In the genomic region with DNA sequence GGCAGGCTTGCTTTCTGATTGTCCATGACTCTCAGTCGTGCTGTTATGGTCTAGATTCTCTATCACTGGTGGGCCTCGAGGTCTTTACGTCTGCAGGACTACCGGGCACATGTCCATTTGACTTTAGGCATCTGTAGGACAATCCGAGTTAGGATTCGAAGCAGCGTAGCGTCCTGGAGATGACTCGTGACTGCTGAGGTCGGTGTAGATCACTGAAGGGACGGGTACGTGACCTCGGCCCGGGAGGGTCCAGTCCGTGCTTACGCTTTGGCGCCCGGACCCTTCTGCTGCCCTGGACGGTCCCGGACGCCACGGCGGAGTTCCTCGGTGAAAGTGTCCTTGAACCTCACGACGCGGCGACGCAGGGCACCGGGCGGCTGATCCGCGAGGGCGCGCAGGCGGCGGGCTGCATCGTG, we compare ENCODE assay signal across 8 mouse cellular contexts. TPM values are rescaled to one million over a fixed set of nuclear protein-coding genes. Genes with fewer than 3 reads are reported as not detected.
DNase-seq lines count a peak whose midpoint lies in the region; ATAC-seq and TF ChIP-seq lines count a peak whose summit lies in the region.

No protein-coding gene starts in this region.

- no peak for DNase-seq in heart, adult 11 months
- DNase-seq in embryonic facial prominence, embryonic 11.5 days (ENCODE audit: low spot score), result no peak
- no peak for DNase-seq in right cerebral cortex, postnatal 36 days (ENCODE audit: low spot score in 2 of 2)
- DNase-seq in urinary bladder, postnatal 10 days (ENCODE audit: low spot score), result no peak

- H3K4me1 ChIP-seq in heart, embryonic 11.5 days (ENCODE audit: control insufficient read depth, insufficient read depth, low read length), result peaks cover 19% of the 10 kb centered on the region
- H3K4me1 ChIP-seq in embryonic facial prominence, embryonic 11.5 days (ENCODE audit: control insufficient read depth, insufficient read depth, low read length), result no peaks in the 10 kb centered on the region
- peaks cover 17% of the 10 kb centered on the region for H3K4me1 ChIP-seq in intestine, embryonic 15.5 days (replicated peaks)
- peaks cover 56% of the 10 kb centered on the region for H3K4me1 ChIP-seq in neural tube, embryonic 13.5 days (replicated peaks)

- no peaks in the 10 kb centered on the region for H3K36me3 ChIP-seq in heart, embryonic 11.5 days (ENCODE audit: control insufficient read depth, insufficient read depth, low read length)
- peaks cover 11% of the 10 kb centered on the region for H3K36me3 ChIP-seq in C2C12 (ENCODE audit: control insufficient read depth, insufficient read depth)
- no peaks in the 10 kb centered on the region for H3K36me3 ChIP-seq in embryonic facial prominence, embryonic 11.5 days (replicated peaks; ENCODE audit: control insufficient read depth, insufficient read depth, low read depth, low read length)
- H3K36me3 ChIP-seq in intestine, embryonic 15.5 days, result 0 out of 2 replicates have a peak, but pooled peaks cover 15% of the 10 kb centered on the region
- H3K36me3 ChIP-seq in neural tube, embryonic 13.5 days, result peaks cover 24% of the 10 kb centered on the region

- WGBS in heart, embryonic 11.5 days (ENCODE audit: insufficient replicate concordance), result under 1% methylated on average over 38 of the region's 38 CpGs
- WGBS in embryonic facial prominence, embryonic 11.5 days, result under 1% methylated on average over 38 of the region's 38 CpGs
- under 1% methylated on average over 38 of the region's 38 CpGs for WGBS in intestine, embryonic 15.5 days
- WGBS in neural tube, embryonic 13.5 days, result under 1% methylated on average over 38 of the region's 38 CpGs

- peak overlapping the region; percentile 96 for H3K27ac ChIP-seq in heart, embryonic 11.5 days (ENCODE audit: low read depth, low read length)
- H3K27ac ChIP-seq in embryonic facial prominence, embryonic 11.5 days (replicated peaks; ENCODE audit: low read depth, low read length), result peak overlapping the region; percentile 65
- peak overlapping the region; percentile 92 for H3K27ac ChIP-seq in intestine, embryonic 15.5 days
- H3K27ac ChIP-seq in neural tube, embryonic 13.5 days (replicated peaks), result peak overlapping the region; percentile 92

- peak overlapping the region; percentile 93 for H3K4me2 ChIP-seq in heart, embryonic 11.5 days
- peak overlapping the region; percentile 76 for H3K4me2 ChIP-seq in embryonic facial prominence, embryonic 11.5 days (ENCODE audit: low read depth, low read length)
- peak overlapping the region; percentile 79 for H3K4me2 ChIP-seq in intestine, embryonic 15.5 days (replicated peaks)
- H3K4me2 ChIP-seq in neural tube, embryonic 13.5 days, result peak overlapping the region; percentile 74

- peaks cover 79% of the 10 kb centered on the region for H3K79me2 ChIP-seq in C2C12 (ENCODE audit: control insufficient read depth, insufficient read depth)

- peak overlapping the region; percentile 89 for H3ac ChIP-seq in C2C12 (ENCODE audit: control insufficient read depth, insufficient read length, low read depth)

- H3K27me3 ChIP-seq in heart, embryonic 11.5 days (ENCODE audit: control insufficient read depth, insufficient read depth, low read length), result no peaks in the 10 kb centered on the region
- no peaks in the 10 kb centered on the region for H3K27me3 ChIP-seq in C2C12 (ENCODE audit: control insufficient read depth, insufficient read depth, insufficient read length)
- no peaks in the 10 kb centered on the region for H3K27me3 ChIP-seq in embryonic facial prominence, embryonic 11.5 days (ENCODE audit: control insufficient read depth, insufficient read depth, low read length)
- no peaks in the 10 kb centered on the region for H3K27me3 ChIP-seq in intestine, embryonic 15.5 days (replicated peaks)
- H3K27me3 ChIP-seq in neural tube, embryonic 13.5 days, result no peaks in the 10 kb centered on the region

- H3K9me3 ChIP-seq in heart, embryonic 11.5 days (replicated peaks; ENCODE audit: control insufficient read depth, low read length), result no peaks in the 10 kb centered on the region
- no peaks in the 10 kb centered on the region for H3K9me3 ChIP-seq in embryonic facial prominence, embryonic 11.5 days (replicated peaks; ENCODE audit: control insufficient read depth, low read length)
- no peaks in the 10 kb centered on the region for H3K9me3 ChIP-seq in intestine, embryonic 15.5 days
- H3K9me3 ChIP-seq in neural tube, embryonic 13.5 days, result no peaks in the 10 kb centered on the region

- peaks cover 53% of the 10 kb centered on the region for H3K79me3 ChIP-seq in C2C12 (ENCODE audit: low read depth)

- no peak for TF ChIP-seq CTCF in C2C12 (IDR thresholded peaks at IDR 0.05; ENCODE audit: control insufficient read depth, insufficient read depth, insufficient read length)

- H3K9ac ChIP-seq in heart, embryonic 11.5 days (ENCODE audit: low read depth, low read length), result peak overlapping the region; percentile 98
- peak overlapping the region; percentile 92 for H3K9ac ChIP-seq in embryonic facial prominence, embryonic 11.5 days (replicated peaks; ENCODE audit: low read length)
- peak overlapping the region; percentile 90 for H3K9ac ChIP-seq in intestine, embryonic 15.5 days
- peak overlapping the region; percentile 88 for H3K9ac ChIP-seq in neural tube, embryonic 13.5 days

- H3K4me3 ChIP-seq in heart, embryonic 11.5 days (ENCODE audit: low read depth, low read length), result peak overlapping the region; percentile 85
- H3K4me3 ChIP-seq in C2C12 (ENCODE audit: insufficient read depth, poor library complexity, severe bottlenecking), result peak overlapping the region; percentile 87
- H3K4me3 ChIP-seq in embryonic facial prominence, embryonic 11.5 days (ENCODE audit: low read depth, low read length), result peak overlapping the region; percentile 90
- peak overlapping the region; percentile 96 for H3K4me3 ChIP-seq in intestine, embryonic 15.5 days (replicated peaks)
- H3K4me3 ChIP-seq in neural tube, embryonic 13.5 days, result peak overlapping the region; percentile 84

- ATAC-seq in heart, embryonic 11.5 days (replicated peaks; ENCODE audit: insufficient number of reproducible peaks, low FRiP score, low TSS enrichment), result peak; percentile 56
- ATAC-seq in embryonic facial prominence, embryonic 11.5 days (replicated peaks; ENCODE audit: insufficient number of reproducible peaks, low FRiP score, low TSS enrichment, low read depth), result peak; percentile 68
- peak; percentile 70 for ATAC-seq in intestine, embryonic 15.5 days
- peak; percentile 8 for ATAC-seq in neural tube, embryonic 13.5 days (ENCODE audit: low read depth)

TF ChIP-seq in C2C12, 6 proteins besides CTCF, POLR2A, EP300 and RAD21:
- no peak for TF ChIP-seq CEBPB (IDR thresholded peaks at IDR 0.05; ENCODE audit: low read depth)
- no peak for TF ChIP-seq MYOD1 (IDR thresholded peaks at IDR 0.05; ENCODE audit: control insufficient read depth, insufficient read length, low read depth)
- TF ChIP-seq MAX (IDR thresholded peaks at IDR 0.05), result no peak
- TF ChIP-seq MYOG (IDR thresholded peaks at IDR 0.05; ENCODE audit: control insufficient read depth, extremely low read depth, insufficient read length), result no peak
- no peak for TF ChIP-seq FOSL1 (IDR thresholded peaks at IDR 0.05; ENCODE audit: insufficient read depth, low read length, poor library complexity, severe bottlenecking)
- no peak for TF ChIP-seq USF1 (IDR thresholded peaks at IDR 0.05; ENCODE audit: low read depth)

RNA-seq across cellular contexts. Expression of gene 0610012G03Rik, which starts 0.4 kb away (rescaled TPM):
- polyA plus RNA-seq in heart, embryonic 11.5 days (2014; fragmentation: Nextera tagmentation; extraction: Ambion mirVana), result 105 and 113 TPM in 2 replicates
- polyA plus RNA-seq in C2C12 (2012; fragmentation: generic; extraction: Trizol), result 46.3 TPM
- polyA plus RNA-seq in embryonic facial prominence, embryonic 11.5 days (2014; fragmentation: Nextera tagmentation; extraction: Ambion mirVana), result 86.6 and 90.6 TPM in 2 replicates
- polyA plus RNA-seq in intestine, embryonic 15.5 days (2015; fragmentation: Nextera tagmentation; extraction: Ambion mirVana), result 108 and 120 TPM in 2 replicates
- polyA plus RNA-seq in neural tube, embryonic 13.5 days (2015; fragmentation: Nextera tagmentation; extraction: Ambion mirVana), result 93.1 and 99.5 TPM in 2 replicates

RNA-seq across cellular contexts. Expression of gene Ncbp2, which starts 0.4 kb away (rescaled TPM):
- 87.5 and 90.0 TPM in 2 replicates for polyA plus RNA-seq in heart, embryonic 11.5 days (2014; fragmentation: Nextera tagmentation; extraction: Ambion mirVana)
- 34.4 TPM for polyA plus RNA-seq in C2C12 (2012; fragmentation: generic; extraction: Trizol)
- polyA plus RNA-seq in embryonic facial prominence, embryonic 11.5 days (2014; fragmentation: Nextera tagmentation; extraction: Ambion mirVana), result 173 TPM in 2 replicates
- polyA plus RNA-seq in intestine, embryonic 15.5 days (2015; fragmentation: Nextera tagmentation; extraction: Ambion mirVana), result 80.9 and 85.8 TPM in 2 replicates
- 106 and 120 TPM in 2 replicates for polyA plus RNA-seq in neural tube, embryonic 13.5 days (2015; fragmentation: Nextera tagmentation; extraction: Ambion mirVana)

RNA-seq across cellular contexts. Expression of gene Pigz, which starts 14.3 kb away (rescaled TPM):
- polyA plus RNA-seq in heart, embryonic 11.5 days (2014; fragmentation: Nextera tagmentation; extraction: Ambion mirVana), result 0.55 TPM in 1 of 2 replicates, not detected in the other
- 0.05 TPM for polyA plus RNA-seq in C2C12 (2012; fragmentation: generic; extraction: Trizol)
- 0.41 and 0.56 TPM in 2 replicates for polyA plus RNA-seq in embryonic facial prominence, embryonic 11.5 days (2014; fragmentation: Nextera tagmentation; extraction: Ambion mirVana)
- polyA plus RNA-seq in intestine, embryonic 15.5 days (2015; fragmentation: Nextera tagmentation; extraction: Ambion mirVana), result 0.48 and 1.2 TPM in 2 replicates
- 2.0 and 4.3 TPM in 2 replicates for polyA plus RNA-seq in neural tube, embryonic 13.5 days (2015; fragmentation: Nextera tagmentation; extraction: Ambion mirVana)

RNA-seq across cellular contexts. Expression of gene Senp5, which starts 55.2 kb away (rescaled TPM):
- polyA plus RNA-seq in heart, embryonic 11.5 days (2014; fragmentation: Nextera tagmentation; extraction: Ambion mirVana), result 9.8 and 10.9 TPM in 2 replicates
- 11.0 TPM for polyA plus RNA-seq in C2C12 (2012; fragmentation: generic; extraction: Trizol)
- 10.0 and 10.9 TPM in 2 replicates for polyA plus RNA-seq in embryonic facial prominence, embryonic 11.5 days (2014; fragmentation: Nextera tagmentation; extraction: Ambion mirVana)
- polyA plus RNA-seq in intestine, embryonic 15.5 days (2015; fragmentation: Nextera tagmentation; extraction: Ambion mirVana), result 10.6 TPM in 2 replicates
- 17.7 and 18.7 TPM in 2 replicates for polyA plus RNA-seq in neural tube, embryonic 13.5 days (2015; fragmentation: Nextera tagmentation; extraction: Ambion mirVana)

Comparison
In these comparisons a context has a peak if more than half of its experiments do, and no peak if none do; other contexts are left out.
1. ATAC-seq: peak in every context shown above with its lines; median percentile 70 in intestine, embryonic 15.5 days; 68 in embryonic facial prominence, embryonic 11.5 days; 56 in heart, embryonic 11.5 days; 8 in neural tube, embryonic 13.5 days.